Mouse (Mus musculus) megakaryocyte, adult 5-6 weeks (primary cell): Measurements from ENCODE around the gene Xbp1. TPM values are rescaled to one million over a fixed set of nuclear protein-coding genes. Genes with fewer than 3 reads are reported as not detected.
"Not testable (repeated sequence)": the region's sequence is repeated elsewhere in the genome, so short reads cannot be mapped to it uniquely, and the experiment has no call there.

Experiments used
- ATAC-seq: 2 replicates; pipeline ENCODE4 v1.8.0; 2016; ENCODE audit warnings: mild to moderate bottlenecking, inconsistent platforms; ENCODE audit not compliant: poor library complexity, severe bottlenecking
- total RNA-seq, 2 experiments: library from RNA; stranded (forward) in 1 of 2; stranded (reverse) in 1 of 2; fragments of 153-499, 151-499 nt in 1 of 2; fragments of 221-1000, 200-1000 nt in 1 of 2; gene quantifications; 2 replicates each; pipeline versions ENCODE4 v1.2.3 to v1.2.4; 2015 to 2017

Xbp1 gene
- 247 and 251 TPM in 2 replicates for total RNA-seq (2015)
- 169 and 186 TPM in 2 replicates for total RNA-seq (2017)

DNA sequence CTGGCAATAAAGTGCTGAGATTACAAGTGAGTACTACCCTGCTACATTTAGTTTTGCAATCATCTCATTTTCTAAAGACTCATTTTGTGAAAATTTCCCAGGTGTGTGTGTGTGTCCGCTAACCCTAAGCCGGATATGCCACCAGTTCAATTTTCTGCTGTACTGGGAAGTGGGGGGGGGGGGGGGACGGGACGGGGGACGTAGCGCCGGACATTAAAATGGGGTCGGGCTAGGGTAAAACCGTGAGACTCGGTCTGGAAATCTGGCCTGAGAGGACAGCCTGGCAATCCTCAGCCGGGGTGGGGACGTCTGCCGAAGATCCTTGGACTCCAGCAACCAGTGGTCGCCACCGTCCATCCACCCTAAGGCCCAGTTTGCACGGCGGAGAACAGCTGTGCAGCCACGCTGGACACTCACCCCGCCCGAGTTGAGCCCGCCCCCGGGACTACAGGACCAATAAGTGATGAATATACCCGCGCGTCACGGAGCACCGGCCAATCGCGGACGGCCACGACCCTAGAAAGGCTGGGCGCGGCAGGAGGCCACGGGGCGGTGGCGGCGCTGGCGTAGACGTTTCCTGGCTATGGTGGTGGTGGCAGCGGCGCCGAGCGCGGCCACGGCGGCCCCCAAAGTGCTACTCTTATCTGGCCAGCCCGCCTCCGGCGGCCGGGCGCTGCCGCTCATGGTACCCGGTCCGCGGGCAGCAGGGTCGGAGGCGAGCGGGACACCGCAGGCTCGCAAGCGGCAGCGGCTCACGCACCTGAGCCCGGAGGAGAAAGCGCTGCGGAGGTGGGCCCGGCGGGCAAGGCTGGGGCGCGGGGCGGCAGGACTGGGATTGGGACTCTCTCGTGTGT lies at the start of gene Xbp1:
Gene Xbp1, plus strand, starts transcription at position 248 of the 854 bp plus-strand sequence.
- ATAC-seq: peak; percentile 92

DNA sequence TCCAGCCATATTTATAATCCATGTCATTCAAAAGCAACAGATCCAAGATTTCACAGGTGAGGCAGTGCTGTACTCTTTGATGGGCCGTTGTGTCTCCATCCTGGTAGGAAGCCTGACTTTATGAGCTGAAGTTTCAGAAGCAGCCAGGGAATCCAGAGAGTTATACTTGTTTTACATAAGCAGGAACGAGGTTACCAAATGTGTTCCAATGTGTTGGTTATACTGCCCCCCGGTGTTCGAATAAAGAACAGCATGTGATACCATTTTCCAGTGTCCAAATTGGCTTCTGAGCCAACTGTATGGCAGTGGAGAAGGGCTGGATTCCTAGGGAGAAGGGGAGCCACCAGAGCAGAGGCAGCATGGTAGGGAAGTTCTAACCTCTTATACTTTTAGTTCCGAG lies 46.3 kb upstream of the Xbp1 start:
- ATAC-seq: peak; percentile 71

DNA sequence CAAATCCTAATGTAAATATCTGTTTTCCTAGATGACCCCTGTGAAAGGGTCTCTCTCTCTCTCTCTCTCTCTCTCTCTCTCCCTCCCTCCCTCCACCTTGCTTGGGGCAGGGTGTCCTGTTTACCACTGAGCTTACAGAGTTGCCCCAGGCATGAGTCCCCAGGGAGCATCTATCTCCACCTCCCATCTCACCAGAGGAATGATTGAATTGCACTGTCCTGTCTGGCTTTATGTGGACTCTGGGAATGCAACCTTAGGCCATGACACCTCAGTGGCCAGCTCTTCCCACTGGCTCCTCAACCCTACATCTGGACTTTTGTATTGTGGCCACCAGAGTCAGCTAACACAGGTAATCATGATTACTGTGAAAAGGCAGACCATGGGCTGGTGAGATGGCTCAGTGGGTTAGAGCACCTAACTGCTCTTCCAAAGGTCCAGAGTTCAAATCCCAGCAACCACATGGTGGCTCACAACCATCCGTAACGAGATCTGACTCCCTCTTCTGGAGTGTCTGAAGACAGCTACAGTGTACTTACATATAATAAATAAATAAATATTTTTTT lies 44.8 kb upstream of the Xbp1 start:
- ATAC-seq: not testable (repeated sequence)

DNA sequence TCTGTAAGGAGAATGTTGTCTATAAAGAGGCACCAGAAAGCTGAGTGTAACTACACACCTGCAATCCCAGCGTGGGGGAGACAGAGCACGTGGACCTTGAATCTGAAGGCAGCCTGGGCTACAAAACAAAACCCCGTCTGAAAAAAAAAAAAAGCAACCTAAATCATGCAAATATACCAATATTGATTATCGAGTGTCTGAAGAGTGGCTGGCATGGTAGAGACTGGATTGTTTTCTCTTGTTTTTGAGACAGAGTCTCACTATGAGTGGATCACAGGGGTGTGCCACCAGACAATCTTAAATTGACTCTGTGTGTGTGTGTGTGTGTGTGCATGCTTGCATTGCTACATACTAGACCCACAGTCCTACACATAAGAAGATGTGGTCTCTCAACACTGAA lies 43.7 kb upstream of the Xbp1 start:
- no peak for ATAC-seq

DNA sequence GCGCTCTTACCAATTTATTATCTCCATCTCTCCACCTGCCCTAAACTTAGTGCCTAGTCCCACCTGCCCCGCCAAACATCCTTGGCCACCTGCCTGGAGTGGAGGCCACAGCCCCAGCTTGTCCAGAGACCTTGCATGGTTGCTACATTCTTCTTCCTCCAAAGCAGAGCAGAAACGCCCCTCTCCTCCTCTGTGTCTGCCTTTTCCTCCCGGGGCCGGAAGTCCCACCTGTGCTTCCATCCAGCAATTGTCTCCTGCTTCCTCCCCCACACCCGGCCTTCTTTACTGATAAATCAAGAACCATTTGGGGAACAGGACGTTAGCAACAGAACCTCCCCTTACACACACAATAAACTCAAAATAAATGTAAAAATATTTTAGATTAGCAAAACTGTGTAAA lies 42.3 kb upstream of the Xbp1 start:
- no peak for ATAC-seq

DNA sequence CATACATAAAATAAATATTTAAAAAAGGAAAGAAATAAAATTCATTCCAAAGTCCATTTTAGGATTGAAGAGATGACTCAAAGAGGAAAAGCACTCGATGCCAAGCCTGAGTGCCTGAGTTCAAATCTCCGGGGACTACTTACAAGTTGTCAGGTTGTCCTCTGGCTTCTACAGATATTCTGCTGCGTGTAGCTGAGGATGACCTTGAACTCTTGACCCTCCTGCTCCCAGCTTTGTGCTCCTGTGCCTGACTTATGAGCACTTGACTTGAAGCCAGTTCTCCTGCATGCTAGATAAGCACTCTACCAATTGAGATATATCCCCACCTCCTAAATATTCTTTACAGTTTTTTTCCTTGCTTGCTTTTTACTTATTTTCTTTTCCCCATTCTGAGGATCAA lies 41.6 kb upstream of the Xbp1 start:
- ATAC-seq: no peak

DNA sequence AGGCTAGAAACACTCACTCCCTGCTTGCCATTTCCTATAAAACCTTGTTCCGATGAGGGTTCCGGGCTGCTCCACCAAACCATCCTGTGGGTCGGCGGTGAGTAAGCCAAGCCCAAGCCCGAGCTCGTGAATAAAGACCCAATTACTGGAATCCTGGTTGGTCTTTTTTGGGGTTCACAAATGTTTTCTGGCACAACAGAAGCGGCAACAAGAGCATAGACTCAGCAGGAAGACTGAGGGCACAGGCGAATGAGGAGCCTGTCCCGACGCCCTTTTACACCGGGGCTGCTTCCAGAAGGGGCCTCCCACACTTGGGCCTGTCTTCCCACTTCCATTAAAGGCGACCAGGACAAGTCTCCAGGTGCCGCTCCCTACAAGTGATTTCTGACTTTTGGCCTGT lies 37.9 kb upstream of the Xbp1 start:
- no peak for ATAC-seq

DNA sequence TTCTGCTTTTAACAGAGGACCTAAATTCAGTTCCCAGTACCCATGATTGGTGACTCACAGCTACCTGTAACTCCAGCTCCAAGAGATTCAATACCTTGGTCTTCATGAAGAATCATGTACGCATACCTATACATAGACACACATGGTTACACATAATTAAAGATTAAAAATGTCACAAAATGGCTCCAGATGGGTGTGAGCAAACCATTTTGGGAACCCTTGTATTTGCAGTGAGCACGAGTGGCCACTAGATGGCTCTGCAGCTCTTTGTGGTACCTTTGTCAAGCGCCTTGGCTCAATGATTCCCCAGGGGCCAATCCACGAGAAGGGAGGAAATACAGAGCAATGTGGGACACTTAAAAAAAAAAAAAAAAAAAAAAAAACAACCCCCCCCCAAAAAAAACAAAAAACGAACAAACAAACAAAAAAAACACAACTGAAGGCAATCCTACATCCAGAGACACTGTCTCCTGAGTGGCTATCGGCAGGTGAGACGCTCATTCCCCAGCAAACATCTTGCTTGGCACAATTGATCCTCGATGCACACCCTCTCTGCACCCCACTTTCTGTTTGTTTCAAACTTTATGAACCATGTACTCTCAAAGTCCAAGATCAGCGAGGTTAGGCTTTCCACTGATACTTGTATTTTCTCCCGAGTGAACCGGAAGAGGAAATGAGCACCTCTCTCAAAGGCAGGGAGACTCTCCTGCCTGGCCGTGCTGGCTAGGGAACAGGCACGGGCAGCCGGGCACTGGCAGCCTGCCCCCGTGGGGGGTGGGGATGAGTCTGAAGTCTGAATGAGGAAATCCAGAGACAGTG lies 35.1 kb upstream of the Xbp1 start:
- peak; percentile 99 for ATAC-seq

DNA sequence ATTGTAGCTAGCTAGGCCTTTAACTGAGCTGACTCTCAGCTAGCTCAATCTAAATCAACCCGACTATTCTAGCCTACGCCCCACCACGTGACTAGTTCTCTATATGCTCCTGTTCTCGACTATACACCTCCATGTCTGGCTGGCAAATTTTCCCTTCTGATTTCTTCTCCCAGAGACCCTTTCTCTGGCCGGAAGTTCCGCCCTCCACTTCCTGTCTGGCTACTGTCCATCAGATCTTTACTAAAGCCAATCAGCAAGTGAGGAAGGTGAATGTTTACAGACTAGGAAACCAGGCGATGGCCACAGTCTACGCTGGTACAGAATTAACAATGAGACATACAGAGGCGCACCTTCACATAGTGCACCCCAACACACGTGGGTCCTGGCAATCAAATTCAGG lies 31.0 kb upstream of the Xbp1 start:
- not testable (repeated sequence) for ATAC-seq

DNA sequence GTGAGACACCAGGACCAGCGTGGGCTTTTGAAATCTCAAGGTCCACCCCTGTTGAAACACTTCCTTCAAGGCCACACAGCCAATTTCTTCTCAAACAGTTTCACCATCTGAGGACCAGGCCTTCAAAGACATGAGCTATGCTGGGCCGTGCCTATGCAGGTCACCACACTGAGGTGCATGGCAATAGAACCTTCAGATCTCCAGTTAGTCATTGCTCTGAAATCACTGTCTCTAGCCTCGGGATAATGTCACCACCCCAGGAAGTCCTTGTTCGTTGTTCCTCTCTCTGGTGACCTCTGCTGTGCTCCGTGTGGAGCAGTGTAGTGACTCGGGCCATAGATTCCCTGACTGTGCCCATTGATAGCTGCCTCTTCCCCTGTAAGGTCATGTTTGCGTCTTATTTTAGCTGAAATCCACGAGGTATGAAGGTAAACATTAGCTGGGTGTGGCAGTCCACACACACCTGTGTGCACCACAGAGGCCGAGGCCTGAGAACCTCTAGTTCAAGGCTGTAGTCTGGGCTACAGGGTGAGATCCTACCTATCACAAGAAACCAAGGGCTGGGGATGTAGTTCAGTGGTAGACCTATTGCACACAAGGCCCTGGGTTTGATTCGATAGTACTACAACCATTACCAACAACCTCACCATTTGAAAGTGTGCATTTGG lies 29.3 kb upstream of the Xbp1 start:
- peak; percentile 56 for ATAC-seq

DNA sequence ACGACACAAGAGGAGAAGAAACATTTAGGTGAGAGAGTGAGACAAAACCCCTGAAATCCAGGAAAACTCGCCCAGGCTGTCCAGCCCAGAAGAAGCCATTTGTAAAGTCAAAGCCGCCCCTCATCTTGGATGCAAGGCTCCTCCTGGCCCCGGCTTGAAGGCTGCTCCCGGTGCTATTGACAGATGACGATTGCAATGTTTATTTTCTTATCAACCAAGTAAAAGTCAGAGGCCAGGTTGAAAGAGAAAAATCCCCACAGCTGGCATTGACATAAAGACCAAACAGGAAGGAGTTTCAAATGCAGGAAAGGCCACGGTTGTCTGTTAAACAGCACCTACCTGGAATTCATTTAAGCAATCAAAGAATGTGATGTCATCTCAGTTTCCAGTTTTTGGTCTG lies 28.5 kb upstream of the Xbp1 start:
- no peak for ATAC-seq

DNA sequence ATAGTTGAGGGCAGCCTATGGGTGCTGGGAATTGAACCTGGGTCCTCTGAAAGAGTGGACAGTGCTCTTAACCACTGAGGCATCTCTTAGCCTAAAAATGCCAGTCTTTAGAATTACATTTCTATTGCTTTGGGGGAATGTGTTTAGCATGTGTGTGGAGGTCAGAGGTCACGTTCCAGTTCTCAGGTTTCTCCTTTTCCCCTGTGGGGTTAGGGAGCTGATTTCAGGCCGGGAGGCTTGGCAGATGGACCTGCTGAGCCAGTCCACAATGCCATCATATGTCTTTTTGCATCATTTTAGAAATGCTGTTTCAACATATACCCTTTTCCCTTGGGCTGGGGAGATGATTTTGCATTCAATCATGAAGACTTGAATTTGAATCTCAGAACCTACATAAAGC lies 26.6 kb upstream of the Xbp1 start:
- no peak for ATAC-seq

DNA sequence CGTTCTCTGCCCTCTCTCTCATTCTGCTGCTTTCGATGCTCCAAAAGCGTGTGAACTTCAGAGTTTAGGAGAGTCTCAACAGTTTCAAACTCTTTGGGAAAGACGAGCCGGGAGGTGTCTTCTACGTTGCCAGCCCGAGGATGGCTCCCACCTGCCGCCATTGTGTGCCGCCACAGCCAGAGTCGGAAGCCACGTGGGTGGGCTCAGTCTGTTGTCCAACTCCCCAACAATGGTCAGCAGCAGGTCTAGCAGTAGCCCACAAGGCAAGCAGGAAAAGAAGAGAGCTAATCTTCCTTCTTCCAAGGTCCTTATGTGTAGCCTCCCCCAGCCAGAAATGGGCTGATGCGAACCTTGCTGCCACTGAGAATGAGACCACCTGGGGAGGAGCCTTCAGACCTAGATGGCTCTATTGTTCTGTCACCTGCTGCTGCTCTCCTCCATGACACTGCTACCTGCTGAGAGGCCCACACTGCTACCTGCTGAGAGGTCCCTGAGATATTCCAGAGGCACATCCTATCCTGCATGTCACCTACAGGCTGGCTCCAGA lies 25.1 kb upstream of the Xbp1 start:
- ATAC-seq: no peak

DNA sequence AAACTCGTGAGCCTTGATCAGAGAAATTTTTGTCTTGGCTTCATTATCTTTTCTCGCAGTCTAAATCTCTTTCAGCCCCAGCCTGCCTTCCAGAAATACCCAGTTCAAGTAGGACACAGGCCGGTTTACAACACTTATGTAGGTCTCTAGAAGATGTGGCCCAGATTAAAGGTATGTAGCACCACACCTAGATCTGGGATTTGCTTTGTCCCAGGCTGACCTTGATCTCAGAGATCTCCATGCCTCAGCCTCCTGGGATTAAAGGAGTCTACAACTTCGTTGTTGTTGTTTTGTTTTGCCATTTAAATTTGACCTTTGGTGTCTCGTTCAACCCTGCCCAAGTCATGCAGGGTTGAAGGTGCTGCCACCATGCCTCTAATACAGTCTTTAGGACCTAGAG lies 24.6 kb upstream of the Xbp1 start:
- no peak for ATAC-seq

DNA sequence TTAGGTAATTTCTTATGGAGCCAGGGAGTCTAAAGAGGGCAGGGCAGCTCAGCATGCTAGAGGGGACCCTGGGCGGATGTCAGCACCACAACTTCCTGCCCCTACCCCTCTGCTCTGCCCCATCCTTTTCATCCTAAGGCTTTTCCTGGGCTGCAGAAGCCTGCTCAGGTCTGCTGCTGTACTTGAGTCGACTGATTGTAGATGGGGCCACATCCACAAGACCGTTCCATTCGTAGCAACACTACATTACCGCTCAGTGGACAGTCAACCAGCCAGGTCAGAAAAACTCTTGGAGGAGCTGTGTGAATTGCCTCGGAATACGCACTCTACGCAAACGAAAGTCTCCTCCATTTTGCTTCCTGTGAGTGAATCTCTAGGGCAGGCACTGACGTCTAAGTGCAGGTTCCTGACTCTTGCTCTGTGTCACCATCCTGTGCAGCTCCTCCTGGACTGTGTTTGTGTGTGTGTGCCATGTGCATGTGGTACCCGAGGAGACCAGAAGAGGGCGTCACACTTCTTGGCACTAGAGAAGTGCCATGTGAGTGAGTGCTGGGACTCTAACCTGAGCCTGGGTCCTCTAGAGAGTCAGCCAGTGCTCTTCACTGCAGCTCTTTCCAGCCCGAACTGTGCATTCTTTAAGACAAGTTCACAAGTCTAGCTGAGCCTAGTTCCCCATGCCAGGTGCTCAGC lies 23.8 kb upstream of the Xbp1 start:
- ATAC-seq: no peak

DNA sequence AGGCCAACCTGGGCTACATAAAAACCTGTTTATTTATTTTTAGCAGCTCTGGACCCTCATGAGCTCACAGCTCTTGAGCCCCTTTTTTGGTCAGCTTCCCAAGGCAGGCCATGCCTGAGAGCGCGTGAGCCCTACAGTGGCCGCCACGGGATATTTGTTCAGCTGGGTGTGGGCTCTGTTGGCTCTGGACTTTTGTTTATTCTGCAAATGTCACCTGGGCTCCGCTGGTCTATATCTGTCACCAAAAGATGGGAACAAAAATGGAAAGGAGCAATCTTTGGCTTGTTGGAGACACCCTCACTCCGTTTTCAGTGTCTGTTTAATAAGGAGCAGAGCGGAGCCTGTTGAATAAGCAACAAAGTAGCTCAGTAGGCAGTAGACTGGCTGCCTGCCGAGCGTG lies 22.0 kb upstream of the Xbp1 start:
- no peak for ATAC-seq

DNA sequence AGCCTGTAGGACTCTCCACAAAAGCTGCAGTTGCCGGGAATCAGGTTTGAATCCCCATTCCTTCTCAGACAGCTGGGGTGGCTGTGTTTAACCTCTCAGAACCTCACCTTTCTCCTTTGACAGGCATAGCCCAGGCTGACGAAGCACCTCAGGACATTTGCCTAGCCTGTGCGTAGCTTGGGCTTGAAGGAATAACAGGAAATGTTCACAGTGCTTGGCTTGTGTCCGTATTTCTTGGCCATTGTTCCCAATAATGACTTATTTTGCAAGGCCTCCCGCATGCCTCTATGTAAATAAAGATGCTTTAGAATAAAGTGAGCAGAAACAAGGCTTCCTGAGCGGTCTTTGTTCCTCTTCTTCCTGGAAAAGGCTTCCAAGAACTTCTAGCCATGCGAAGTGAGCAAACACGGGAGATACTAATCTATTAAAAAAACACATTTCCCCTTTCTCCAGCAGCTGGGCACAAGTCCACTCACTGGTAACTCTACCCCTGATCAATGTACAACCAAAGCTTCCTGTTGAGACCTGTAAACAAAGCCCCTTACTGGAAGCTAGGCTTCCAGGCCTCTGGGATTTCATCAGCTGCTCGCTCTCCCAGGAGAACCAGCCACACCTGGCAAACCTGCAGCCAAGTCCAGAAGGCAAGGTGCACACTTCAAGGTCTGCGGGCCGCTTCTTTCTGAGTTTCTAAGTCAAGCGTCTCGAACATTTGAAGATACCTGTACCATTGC lies 21.4 kb upstream of the Xbp1 start:
- no peak for ATAC-seq

DNA sequence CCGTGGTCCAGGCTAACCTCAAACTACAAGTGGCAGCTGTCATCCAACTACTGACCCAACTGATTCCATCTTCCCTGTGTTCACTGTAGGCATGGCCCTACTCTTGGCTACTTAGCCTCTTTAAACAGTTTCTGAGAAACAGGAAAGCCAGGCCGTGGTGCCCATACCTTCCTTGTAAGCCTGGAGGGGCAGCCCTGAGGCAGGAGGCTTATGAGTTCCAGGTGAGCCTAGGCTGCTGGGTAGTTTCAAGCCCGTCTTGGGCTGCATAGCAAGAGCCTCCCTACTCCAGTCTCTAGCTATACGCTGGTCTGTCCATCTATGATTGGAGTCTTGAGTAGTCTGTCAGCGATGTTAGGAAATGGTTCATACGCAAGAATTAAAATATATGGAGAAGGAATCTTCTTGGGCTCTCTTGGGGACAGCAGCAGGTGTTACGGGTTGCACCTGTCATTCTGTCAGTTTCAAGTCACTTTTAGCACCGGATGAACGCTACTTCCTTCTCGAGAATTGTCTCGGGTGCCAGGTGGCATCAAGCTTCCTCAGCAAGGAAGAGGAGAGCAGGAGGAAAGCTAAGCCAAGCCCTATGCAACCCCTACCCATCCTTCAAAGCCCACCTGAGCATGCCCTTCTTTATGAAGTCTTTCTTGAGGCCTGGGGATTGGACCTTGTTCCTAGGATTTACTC lies 20.4 kb upstream of the Xbp1 start:
- peak; percentile 19; the same call in 1 of the 2 replicates for ATAC-seq
